40 mouse cellular contexts compared by ENCODE assay signal in the genomic region with DNA sequence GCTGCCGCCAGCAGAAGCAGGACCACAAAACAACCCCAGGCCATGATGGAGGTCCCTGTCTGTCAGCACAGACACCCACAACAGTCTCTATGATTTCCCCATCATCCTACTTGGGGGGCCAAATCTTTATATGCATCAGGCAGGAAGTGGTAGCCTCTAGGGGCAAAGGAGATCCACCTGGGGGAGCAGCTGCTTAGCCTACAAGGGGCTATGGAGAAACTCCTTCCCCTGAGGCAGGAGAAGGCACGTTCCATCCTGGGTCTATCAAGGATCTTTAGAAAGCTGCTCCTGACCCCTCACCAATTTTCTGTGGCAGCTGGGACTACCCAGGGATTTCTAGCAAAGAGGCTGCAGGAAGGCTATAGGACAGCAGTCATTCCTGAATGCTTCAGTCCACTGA. TPM values are rescaled to one million over a fixed set of nuclear protein-coding genes. Genes with fewer than 3 reads are reported as not detected.
"Had no signal": no experiment of that assay in that cellular context is flagged by ENCODE, and none has a peak within 500 bp of the region (broad histone marks: within the 10 kb centered on the region; RNA-seq: fewer than 3 reads in every experiment).

A gene (minus strand): TSS at position 101 of the 400 bp plus-strand sequence.

- H3K9me3 ChIP-seq: heart, embryonic 10.5 days; heart, embryonic 12.5 days; heart, embryonic 13.5 days; heart, embryonic 15.5 days; hindbrain, embryonic 10.5 days; hindbrain, embryonic 12.5 days; hindbrain, embryonic 13.5 days; hindbrain, embryonic 15.5 days; intestine, embryonic 15.5 days; kidney, embryonic 15.5 days had no signal

- H3K36me3 ChIP-seq: heart, embryonic 10.5 days; heart, embryonic 12.5 days; heart, embryonic 13.5 days; heart, embryonic 15.5 days; hindbrain, embryonic 10.5 days; hindbrain, embryonic 12.5 days; hindbrain, embryonic 13.5 days; hindbrain, embryonic 15.5 days; intestine, embryonic 15.5 days; kidney, embryonic 15.5 days had no signal

- H3K4me1 ChIP-seq: hindbrain, embryonic 12.5 days; hindbrain, embryonic 13.5 days; intestine, embryonic 15.5 days had no signal

- H3K27me3 ChIP-seq: heart, embryonic 12.5 days; heart, embryonic 13.5 days; heart, embryonic 15.5 days; hindbrain, embryonic 12.5 days; hindbrain, embryonic 13.5 days; hindbrain, embryonic 15.5 days; intestine, embryonic 15.5 days; kidney, embryonic 15.5 days had no signal

- ATAC-seq: hindbrain, embryonic 16.5 days; hindbrain, postnatal 0 days; inflammation-experienced regulatory T-cells, adult 6 months; intestine, embryonic 15.5 days; intestine, embryonic 16.5 days; intestine, postnatal 0 days had no signal

- H3K4me2 ChIP-seq: heart, embryonic 11.5 days; heart, embryonic 12.5 days; heart, embryonic 13.5 days; heart, embryonic 15.5 days; hindbrain, embryonic 12.5 days; hindbrain, embryonic 13.5 days; hindbrain, embryonic 14.5 days; hindbrain, embryonic 15.5 days; intestine, embryonic 15.5 days; kidney, embryonic 15.5 days had no signal

- H3K4me3 ChIP-seq: heart, embryonic 10.5 days; heart, embryonic 12.5 days; heart, embryonic 13.5 days; heart, embryonic 15.5 days; hindbrain, embryonic 10.5 days; hindbrain, embryonic 12.5 days; hindbrain, embryonic 13.5 days; hindbrain, embryonic 15.5 days; intestine, embryonic 15.5 days; kidney, embryonic 15.5 days; layer of hippocampus, adult 2 months had no signal

- DNase-seq: heart, postnatal 10 days; heart, postnatal 14 days; heart, postnatal 36 days; heart, postnatal 4 days; kidney, adult 11 months; kidney, adult 18-20 months; kidney, adult 2 months; kidney, adult 8-10 months; kidney, adult 9 months; kidney, postnatal 10 days; kidney, postnatal 14 days; kidney, postnatal 25 days; kidney, postnatal 36 days; kidney, postnatal 4 days; layer of hippocampus, adult 9-11 months; layer of hippocampus, postnatal 36 days had no signal

- H3K27ac ChIP-seq: heart, embryonic 10.5 days; heart, embryonic 13.5 days; heart, embryonic 15.5 days; hindbrain, embryonic 10.5 days; hindbrain, embryonic 12.5 days; hindbrain, embryonic 13.5 days; hindbrain, embryonic 14.5 days; hindbrain, embryonic 15.5 days; hindbrain, postnatal 0 days; intestine, embryonic 15.5 days; kidney, embryonic 15.5 days; kidney, postnatal 0 days; layer of hippocampus, adult 2 months had no signal

- H3K9ac ChIP-seq: heart, embryonic 12.5 days; heart, embryonic 13.5 days; heart, embryonic 15.5 days; hindbrain, embryonic 12.5 days; hindbrain, embryonic 13.5 days; hindbrain, embryonic 14.5 days; hindbrain, embryonic 15.5 days; intestine, embryonic 15.5 days; kidney, embryonic 15.5 days had no signal

RNA-seq across cellular contexts. Expression of the gene that starts here (rescaled TPM):
- polyA plus RNA-seq: heart, embryonic 10.5 days; heart, embryonic 11.5 days; heart, embryonic 12.5 days; heart, embryonic 13.5 days; heart, embryonic 14.5 days; heart, embryonic 15.5 days; hindbrain, embryonic 11.5 days; hindbrain, embryonic 12.5 days; hindbrain, embryonic 13.5 days; inflammation-experienced regulatory T-cells, adult 6 months; intestine, embryonic 14.5 days; intestine, embryonic 15.5 days; intestine, embryonic 16.5 days; intestine, postnatal 0 days; kidney, adult 2 months; kidney, embryonic 14.5 days; kidney, embryonic 15.5 days; kidney, embryonic 16.5 days; kidney, postnatal 0 days had no signal
